Mouse (Mus musculus) gastrocnemius, postnatal 25 days (tissue): Measurements from ENCODE around the gene A430078G23Rik. TPM values are rescaled to one million over a fixed set of nuclear protein-coding genes. Genes with fewer than 3 reads are reported as not detected.

ENCODE experiments used
- DNase-seq: peaks from one replicate; pipeline ENCODE4 v3.0.0; 2022
- total RNA-seq, 2 experiments: library from RNA; stranded (reverse); gene quantifications; 1 replicate in 1 of 2; 2 replicates in 1 of 2; pipeline ENCODE4 v1.2.3; 2021

Gene A430078G23Rik
- total RNA-seq, 2 experiments from 2014 or later, result 0.24 TPM; not detected in 1

DNA sequence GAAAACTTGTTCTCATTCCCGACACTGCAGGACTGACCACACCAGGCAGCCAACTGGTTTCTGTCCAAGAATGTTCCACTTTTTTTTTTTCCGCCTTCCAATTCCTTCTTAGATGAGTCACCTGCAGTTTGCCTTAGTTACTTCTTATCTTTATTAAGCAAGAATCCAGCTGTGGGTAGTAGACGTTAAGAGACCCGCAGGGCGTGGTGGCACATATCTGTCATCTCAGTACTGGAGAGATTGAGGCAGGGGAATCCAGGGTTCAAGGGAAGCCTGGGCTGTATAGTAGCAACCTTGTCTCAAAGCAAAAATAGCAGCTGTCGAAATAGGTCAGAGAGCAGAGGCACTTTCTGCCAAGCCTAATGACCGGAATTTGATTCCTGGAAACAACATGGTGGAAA is 58.7 kb downstream of the A430078G23Rik start:
- peak; percentile 20 for DNase-seq

DNA sequence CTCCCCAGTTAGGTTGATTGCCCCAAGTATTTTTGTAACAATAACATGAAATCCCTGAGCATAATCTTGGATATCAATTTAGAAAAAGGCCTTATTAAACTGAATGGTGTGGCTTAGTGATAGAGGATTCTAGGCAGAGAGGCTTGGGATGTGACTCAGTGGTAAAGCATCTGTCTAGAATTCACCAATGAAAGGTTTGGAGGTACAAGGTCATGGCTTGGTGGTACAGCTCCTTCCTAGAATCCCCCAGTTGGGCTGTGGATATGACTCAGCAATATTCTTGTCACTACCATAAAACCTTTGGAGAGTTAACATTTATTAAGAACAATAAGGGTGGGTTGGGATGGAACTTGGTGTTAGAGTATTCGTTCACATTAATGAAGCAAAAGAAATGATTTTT is 59.6 kb downstream of the A430078G23Rik start:
- no peak for DNase-seq

DNA sequence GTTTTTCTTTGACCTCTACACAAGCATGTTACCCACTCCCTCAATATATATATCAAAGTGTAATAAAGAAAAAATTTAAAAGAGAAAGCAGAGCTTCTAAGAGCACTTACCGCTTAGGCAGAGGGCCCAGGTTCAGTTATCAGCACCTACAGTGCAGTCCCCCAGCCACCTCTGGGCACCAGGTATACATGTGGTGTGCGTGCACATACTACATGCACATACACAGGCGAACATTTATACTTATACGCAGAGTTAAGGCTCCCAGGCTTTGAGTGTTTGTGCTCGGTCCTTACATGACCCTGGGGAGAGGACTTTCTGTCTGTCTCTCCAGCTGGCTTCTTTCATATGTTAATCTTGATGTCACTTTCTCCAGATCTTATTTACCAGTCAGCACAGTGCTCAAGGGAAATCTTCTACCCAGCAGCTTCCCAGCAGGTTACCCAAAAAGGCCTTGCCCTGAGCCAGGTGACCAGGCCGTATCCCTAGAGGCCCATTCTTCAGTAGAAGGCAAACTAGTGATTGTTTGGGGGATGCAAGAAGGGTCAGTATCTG is 61.5 kb downstream of the A430078G23Rik start:
- DNase-seq, result no peak

GRCm38 (mm10) chr8:3415259-3415658 is 62.0 kb downstream of the A430078G23Rik start:
- DNase-seq, result no peak

DNA sequence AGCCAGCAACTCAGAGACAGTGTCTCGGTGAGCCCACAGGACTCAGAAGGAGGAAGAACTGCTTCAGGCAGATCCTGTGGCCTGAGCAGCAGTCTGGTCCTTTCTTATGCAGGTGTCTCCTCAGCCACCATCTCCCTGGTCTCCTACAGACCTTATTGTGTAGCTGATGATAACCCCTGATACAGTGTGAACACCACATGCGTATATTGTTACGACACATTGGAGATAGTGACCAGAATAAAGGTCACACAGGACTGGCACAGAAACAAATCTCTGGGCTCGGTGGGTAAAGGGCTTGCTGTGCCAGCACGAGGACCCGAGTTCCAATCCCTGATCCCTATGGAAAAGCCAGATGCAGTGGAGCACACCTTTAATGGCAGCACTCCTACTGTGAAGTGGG is 62.4 kb downstream of the A430078G23Rik start:
- no peak for DNase-seq

DNA sequence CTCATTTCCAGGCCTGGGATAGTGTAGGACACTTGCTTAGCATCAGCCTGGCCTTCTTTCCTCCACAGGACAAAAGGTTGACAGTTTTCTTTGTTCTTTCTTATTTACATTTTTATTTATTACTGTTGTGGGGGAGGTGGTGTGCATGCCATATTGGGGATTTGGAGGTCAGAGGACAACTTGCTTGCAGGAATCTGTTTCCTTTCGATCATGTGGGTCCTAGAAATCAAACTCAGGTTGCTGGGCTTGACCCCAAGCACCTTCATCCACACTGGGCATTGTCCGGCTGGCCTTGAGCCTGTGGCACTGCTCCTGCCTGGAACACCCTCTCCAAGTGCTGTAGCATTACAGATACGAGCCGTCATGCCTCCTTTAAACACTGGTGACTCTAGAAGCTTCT is 63.6 kb downstream of the A430078G23Rik start:
- no peak for DNase-seq

- no peak for DNase-seq
These were observed 64.2 kb downstream of the A430078G23Rik start for GRCm38 (mm10) chr8:3417455-3417854.

GRCm38 (mm10) chr8:3418101-3418500 is 64.9 kb downstream of the A430078G23Rik start:
- DNase-seq, result no peak

GRCm38 (mm10) chr8:3420105-3420706 is 67.0 kb downstream of the A430078G23Rik start:
- no peak for DNase-seq

- DNase-seq, result no peak
These were observed 68.3 kb downstream of the A430078G23Rik start for GRCm38 (mm10) chr8:3421507-3421906.

DNA sequence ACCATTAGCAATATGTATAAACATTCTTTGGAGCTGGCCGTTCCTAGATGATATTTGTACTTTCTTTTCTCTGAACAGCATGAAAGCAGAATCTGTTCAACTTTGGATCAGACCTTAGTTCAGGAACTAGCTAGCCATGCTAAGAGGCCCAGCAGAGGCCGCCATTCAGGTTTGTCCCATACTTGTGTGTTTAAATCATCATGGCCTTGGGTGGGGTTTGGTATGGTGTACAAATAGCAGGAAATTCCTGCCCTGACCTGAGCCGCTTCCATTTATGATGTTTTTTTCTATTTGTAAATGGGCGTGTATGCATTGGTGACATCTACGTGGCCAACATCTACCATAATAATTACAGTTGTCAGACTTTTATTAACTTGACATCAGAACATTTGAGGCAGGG is 72.0 kb downstream of the A430078G23Rik start:
- no peak for DNase-seq

DNA sequence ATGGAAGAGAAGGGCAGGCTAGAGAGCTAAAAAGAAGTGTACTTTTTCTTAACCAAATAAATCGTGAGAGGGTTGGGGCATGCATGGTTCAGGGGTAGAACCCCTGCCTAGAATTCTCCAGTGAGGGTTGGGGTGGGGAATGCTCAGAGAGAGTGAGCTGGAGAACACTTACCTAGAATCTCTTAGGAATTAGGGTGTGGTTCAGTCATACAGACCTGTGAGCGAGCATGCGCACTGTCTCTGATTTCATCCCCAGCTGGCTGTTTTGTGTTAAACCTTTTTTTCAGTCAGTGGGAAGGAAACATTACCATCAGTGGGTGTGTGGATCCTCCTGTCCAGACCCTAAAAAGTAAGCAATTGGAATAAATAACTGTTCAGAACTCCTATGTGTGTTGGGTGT is 73.0 kb downstream of the A430078G23Rik start:
- no peak for DNase-seq

GRCm38 (mm10) chr8:3428426-3428825 is 75.2 kb downstream of the A430078G23Rik start:
- no peak for DNase-seq

DNA sequence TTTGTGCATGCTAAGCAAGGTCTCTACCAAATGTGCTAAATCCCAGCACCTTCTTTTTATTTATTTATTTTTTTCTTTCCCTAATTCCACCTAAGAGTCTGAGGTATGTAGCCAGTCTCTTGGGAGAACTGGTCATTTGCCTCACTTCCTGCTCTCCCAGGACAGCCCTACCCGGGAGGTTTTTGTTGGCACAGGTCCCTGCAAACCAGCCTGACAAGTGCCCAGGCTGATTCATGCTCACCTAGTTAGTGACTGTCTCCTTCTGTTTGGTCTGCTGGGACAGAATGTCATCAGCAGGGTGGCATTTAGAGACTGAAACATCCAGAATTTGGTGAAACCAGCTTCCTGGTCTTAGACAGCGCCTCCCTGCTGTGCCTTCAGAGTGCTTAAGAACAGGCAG is 76.8 kb downstream of the A430078G23Rik start:
- DNase-seq, result no peak

DNA sequence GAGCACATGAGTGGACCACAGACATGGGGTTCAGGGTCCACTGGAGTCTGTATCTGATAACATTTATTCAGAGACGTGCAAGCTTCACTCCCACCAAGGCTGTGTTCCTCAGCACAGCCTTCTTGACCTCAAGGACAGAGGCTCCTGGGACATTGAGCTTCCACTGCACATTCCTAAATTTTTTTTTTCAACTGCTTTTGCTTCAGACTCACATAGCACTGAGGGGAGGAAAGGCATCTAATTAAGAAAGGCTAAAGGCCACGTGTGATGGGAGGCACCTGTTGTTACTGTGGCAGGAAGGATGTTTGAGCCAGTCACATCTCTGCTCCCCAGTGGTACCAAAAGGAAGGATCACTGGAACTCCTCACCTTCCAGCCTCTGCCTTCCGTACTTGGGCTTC is 77.9 kb downstream of the A430078G23Rik start:
- no peak for DNase-seq

GRCm38 (mm10) chr8:3436492-3436891 is 83.3 kb downstream of the A430078G23Rik start:
- no peak for DNase-seq

- DNase-seq, result no peak
These were observed 86.3 kb downstream of the A430078G23Rik start for GRCm38 (mm10) chr8:3439510-3439909.

Other genes starting within 250 kb of the A430078G23Rik start
- 10 to 100 TPM; 51.6 to 55.8 TPM for gene Insr, start 73.8 kb upstream of the A430078G23Rik start, total RNA-seq
- gene Arhgef18, start 39.6 kb downstream of the A430078G23Rik start, total RNA-seq, result 10 to 100 TPM in 1 of 2 experiments, 1 to 10 TPM in 1; 10.0 to 10.5 TPM
- 1 to 10 TPM; 2.5 to 3.1 TPM for gene Pex11g, start 114.3 kb downstream of the A430078G23Rik start, total RNA-seq
- not detected for gene Tex45, start 117.4 kb downstream of the A430078G23Rik start, total RNA-seq
- gene Zfp358, start 139.7 kb downstream of the A430078G23Rik start, total RNA-seq, result 10 to 100 TPM; 24.2 to 24.6 TPM
- 10 to 100 TPM; 18.6 to 20.4 TPM for gene Mcoln1, start 147.0 kb downstream of the A430078G23Rik start, total RNA-seq
- 10 to 100 TPM in 1 of 2 experiments, 1 to 10 TPM in 1; 8.3 to 11.8 TPM for gene Pnpla6, start 162.0 kb downstream of the A430078G23Rik start, total RNA-seq
- gene C330021F23Rik, start 214.6 kb downstream of the A430078G23Rik start, total RNA-seq, result not detected
- gene Camsap3, start 233.9 kb downstream of the A430078G23Rik start, total RNA-seq, result under 1 TPM; 0.61 to 0.67 TPM